ENCODE assay signal across 10 mouse cellular contexts in the genomic region with DNA sequence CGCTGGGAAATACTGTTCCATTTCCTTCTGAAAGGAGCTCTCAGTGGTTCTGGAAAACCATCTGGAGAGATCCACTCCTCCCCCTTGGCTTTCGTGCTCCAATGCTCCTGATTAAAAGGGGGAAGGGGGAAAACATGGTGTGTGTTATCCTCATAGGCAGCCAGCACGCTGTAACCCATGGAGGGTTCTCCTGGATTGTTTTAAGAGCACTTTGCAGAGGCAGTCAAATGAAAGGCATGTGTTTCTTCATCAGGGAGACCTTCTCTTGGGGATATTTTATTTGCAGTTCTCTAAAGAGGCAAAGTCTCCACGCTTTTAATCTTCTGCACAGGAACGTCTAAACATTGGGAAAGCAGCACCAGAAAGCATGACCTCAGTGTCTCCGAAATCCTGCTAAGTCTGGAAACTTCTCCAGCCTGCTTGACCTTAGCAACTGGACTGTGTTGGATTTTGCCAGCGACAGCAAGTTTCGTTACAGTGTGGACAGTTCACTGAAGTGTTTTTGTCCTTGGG.
A peak's percentile ranks its signal among the peaks of the same experiment; 100 is the strongest.
DNase-seq lines count a peak whose midpoint lies in the region; ATAC-seq and TF ChIP-seq lines count a peak whose summit lies in the region.
"Had no signal": no experiment of that assay in that cellular context is flagged by ENCODE, and none has a peak within 500 bp of the region (broad histone marks: within the 10 kb centered on the region; RNA-seq: fewer than 3 reads in every experiment).

No protein-coding gene starts in this region.

- ATAC-seq in limb, embryonic 14.5 days (ENCODE audit: low FRiP score, low read depth), result peak; percentile 63
- ATAC-seq in forebrain, postnatal 0 days, result no peak
- ATAC-seq in frontal cortex, adult (ENCODE audit: low TSS enrichment), result no peak

- no peak for TF ChIP-seq CTCF in forebrain, postnatal 0 days (IDR thresholded peaks at IDR 0.05; ENCODE audit: low read depth)

- H3K4me2 ChIP-seq in limb, embryonic 14.5 days (replicated peaks; ENCODE audit: low read depth, low read length, severe bottlenecking), result no peak overlapping the region
- no peak overlapping the region for H3K4me2 ChIP-seq in forebrain, postnatal 0 days (ENCODE audit: low read depth)
- H3K4me2 ChIP-seq: neural tube, embryonic 12.5 days had no signal

- WGBS in limb, embryonic 14.5 days, result 30% methylated on average over 8 of the region's 8 CpGs
- 70% methylated on average over 8 of the region's 8 CpGs for WGBS in forebrain, postnatal 0 days

- peak; percentile 38 to 74 for DNase-seq in adrenal gland, adult (ENCODE audit: inconsistent age in 2 of 2, low spot score in 1 of 2)
- DNase-seq in adrenal gland, adult 18-20 months (ENCODE audit: low spot score in 2 of 2), result no peak
- peak; percentile 57 for DNase-seq in adrenal gland, postnatal 10 days
- DNase-seq in heart, postnatal 14 days, result peak; percentile 46 to 47
- peak; percentile 88 for DNase-seq in limb, embryonic 14.5 days (ENCODE audit: low spot score)
- no peak for DNase-seq in thymus, postnatal 10 days (ENCODE audit: low spot score in 2 of 2)
- no peak for DNase-seq in forebrain, postnatal 0 days

- H3K4me1 ChIP-seq in limb, embryonic 14.5 days (ENCODE audit: control insufficient read depth, insufficient read depth, low read length), result peaks cover 76% of the 10 kb centered on the region
- no peaks in the 10 kb centered on the region for H3K4me1 ChIP-seq in forebrain, postnatal 0 days (ENCODE audit: insufficient read depth)

- H3K36me3 ChIP-seq in limb, embryonic 14.5 days (ENCODE audit: control insufficient read depth, insufficient read depth, low read length), result no peaks in the 10 kb centered on the region
- no peaks in the 10 kb centered on the region for H3K36me3 ChIP-seq in forebrain, postnatal 0 days (ENCODE audit: insufficient read depth)
- H3K36me3 ChIP-seq: neural tube, embryonic 12.5 days had no signal

- peak overlapping the region; percentile 69 for H3K27ac ChIP-seq in limb, embryonic 14.5 days (replicated peaks; ENCODE audit: low read depth, low read length)
- no peak overlapping the region for H3K27ac ChIP-seq in forebrain, postnatal 0 days (ENCODE audit: low read depth, low read length)
- H3K27ac ChIP-seq: liver, embryonic 14.5 days; neural tube, embryonic 12.5 days had no signal

- H3K9me3 ChIP-seq in limb, embryonic 14.5 days (ENCODE audit: control insufficient read depth, low read length), result no peaks in the 10 kb centered on the region
- H3K9me3 ChIP-seq in forebrain, postnatal 0 days (ENCODE audit: low read length), result no peaks in the 10 kb centered on the region
- H3K9me3 ChIP-seq: neural tube, embryonic 12.5 days had no signal

- H3K27me3 ChIP-seq in limb, embryonic 14.5 days (ENCODE audit: control insufficient read depth, insufficient read depth, low read length), result no peaks in the 10 kb centered on the region
- H3K27me3 ChIP-seq in forebrain, postnatal 0 days (ENCODE audit: insufficient read depth, low read length), result no peaks in the 10 kb centered on the region
- H3K27me3 ChIP-seq: neural tube, embryonic 12.5 days had no signal

- no peak for TF ChIP-seq POLR2A in limb, embryonic 14.5 days (IDR thresholded peaks at IDR 0.05; ENCODE audit: borderline replicate concordance, extremely low read depth, insufficient read depth, insufficient read length)

- intact Hi-C loops in heart, postnatal 14 days (cut with DNase I), result loop anchor here (5.0 kb wide), 1 partner anchor 51 kb away; no protein-coding TSS in a partner anchor

- no peak overlapping the region for H3K4me3 ChIP-seq in limb, embryonic 14.5 days (replicated peaks; ENCODE audit: low read length)
- no peak overlapping the region for H3K4me3 ChIP-seq in forebrain, postnatal 0 days (ENCODE audit: low read depth, low read length)
- H3K4me3 ChIP-seq: neural tube, embryonic 12.5 days had no signal

- H3K9ac ChIP-seq in limb, embryonic 14.5 days (ENCODE audit: low read depth, low read length, severe bottlenecking), result no peak overlapping the region
- H3K9ac ChIP-seq in forebrain, postnatal 0 days, result no peak overlapping the region
- H3K9ac ChIP-seq: liver, embryonic 14.5 days; neural tube, embryonic 12.5 days had no signal

Comparison
In these comparisons a context has a peak if more than half of its experiments do, and no peak if none do; other contexts are left out.
1. DNase-seq: peak in adrenal gland, adult (2 of 2), adrenal gland, postnatal 10 days (single experiment), heart, postnatal 14 days (2 of 2) and limb, embryonic 14.5 days (single experiment); none in adrenal gland, adult 18-20 months (0 of 2), thymus, postnatal 10 days (0 of 2) and forebrain, postnatal 0 days (single experiment).